Mouse (Mus musculus) embryo, embryonic 10.5 days (tissue): ENCODE data around the gene Nceh1.

ENCODE experiments used
- DNase-seq: peaks from one replicate; pipeline ENCODE4 v3.0.0-alpha.2; 2015; ENCODE audit warnings: low spot score

The Nceh1 gene

GRCm38 (mm10) chr3:27326633-27327191 is 143.9 kb downstream of the Nceh1 start:
- no peak for DNase-seq

- no peak for DNase-seq
Observed at GRCm38 (mm10) chr3:27330706-27331105, 147.9 kb downstream of the Nceh1 start.
